Mouse (Mus musculus) small intestine, adult 2 months (tissue): ENCODE measurements at regions not wholly inside any gene's neighbourhood (a gene's known extent, or its start where the extent isn't known, plus 50 kb on each side); places are given as distances from the start of the nearest gene placed in this dataset.

Experiments used
- CTCF ChIP-seq: fragments of 200-500 bp; IDR thresholded peaks from 2 replicates; pipeline ENCODE4 v1.5.1; 2012; ENCODE audit warnings: low read depth, mild to moderate bottlenecking, control low read depth, inconsistent platforms, low read length, moderate library complexity, mixed read lengths; ENCODE audit not compliant: insufficient replicate concordance, insufficient read length; ENCODE audit errors: extremely low read depth
- POLR2A ChIP-seq: fragments of 200-500 bp; IDR thresholded peaks from 2 replicates; pipeline ENCODE4 v1.6.1; 2012; ENCODE audit warnings: low read depth, mild to moderate bottlenecking, control low read depth, inconsistent platforms, low read length, moderate library complexity

GRCm38 (mm10) chr6:51696396-51696795 lies 172.7 kb downstream of the Snx10 start:
- TF ChIP-seq CTCF (no peak), POLR2A (no peak)
